Mouse (Mus musculus) adrenal gland, adult (tissue): Measurements from ENCODE around the gene Bricd5.

Experiments used
- DNase-seq, 2 experiments: peaks; one replicate each; pipeline ENCODE4 v3.0.0; 2022 to 2023; ENCODE audit warnings: low spot score in 1 of 2; ENCODE audit not compliant: inconsistent age in 2 of 2

The Bricd5 gene

GRCm38 (mm10) chr17:24461580-24461979, 12.1 kb upstream of the Bricd5 start:
- peak in 1 of 2 experiments; percentile 77 for DNase-seq

GRCm38 (mm10) chr17:24462932-24463331, 10.8 kb upstream of the Bricd5 start:
- no peak for DNase-seq

GRCm38 (mm10) chr17:24463374-24464133, 10.1 kb upstream of the Bricd5 start:
- DNase-seq: no peak

- DNase-seq: no peak
Measured at GRCm38 (mm10) chr17:24468636-24469246, 4.9 kb upstream of the Bricd5 start.

- no peak for DNase-seq
Measured at GRCm38 (mm10) chr17:24469336-24469909, 4.3 kb upstream of the Bricd5 start.

- peak; percentile 99 to 100 for DNase-seq
Measured at GRCm38 (mm10) chr17:24469910-24470602, 3.6 kb upstream of the Bricd5 start, which contains the start of the genes E4f1 and Pgp. Gene E4f1, minus strand, starts transcription at chr17:24470313. Gene Pgp, plus strand, starts transcription at chr17:24470392.

- peak; percentile 72 to 80 for DNase-seq
Measured at GRCm38 (mm10) chr17:24470701-24471527, 2.8 kb upstream of the Bricd5 start.

GRCm38 (mm10) chr17:24472512-24472911, 1.2 kb upstream of the Bricd5 start:
- DNase-seq: peak; percentile 89 to 94

- DNase-seq: peak in 1 of 2 experiments; percentile 58
Measured at GRCm38 (mm10) chr17:24474557-24474956, 873 bp downstream of the Bricd5 start.

- no peak for DNase-seq
Measured at GRCm38 (mm10) chr17:24475586-24475985, 1.9 kb downstream of the Bricd5 start.

- peak in 1 of 2 experiments; percentile 50 for DNase-seq
Measured at GRCm38 (mm10) chr17:24476022-24476776, 2.5 kb downstream of the Bricd5 start.

GRCm38 (mm10) chr17:24477053-24477984, 3.6 kb downstream of the Bricd5 start:
- no peak for DNase-seq

- peak in 1 of 2 experiments; percentile 63 for DNase-seq
Measured at GRCm38 (mm10) chr17:24477985-24478600, 4.4 kb downstream of the Bricd5 start.

- peak; percentile 98 to 100 for DNase-seq
Measured at GRCm38 (mm10) chr17:24478663-24479380, 5.1 kb downstream of the Bricd5 start, which contains the start of gene Mlst8. Gene Mlst8, minus strand, starts transcription at chr17:24479078.

GRCm38 (mm10) chr17:24479431-24479830, 5.7 kb downstream of the Bricd5 start:
- DNase-seq: no peak

- peak in 1 of 2 experiments; percentile 67 for DNase-seq
Measured at GRCm38 (mm10) chr17:24480201-24480826, 6.6 kb downstream of the Bricd5 start.
